Mouse (Mus musculus): ENCODE data around the gene Dmbx1.

The Dmbx1 gene

DNA sequence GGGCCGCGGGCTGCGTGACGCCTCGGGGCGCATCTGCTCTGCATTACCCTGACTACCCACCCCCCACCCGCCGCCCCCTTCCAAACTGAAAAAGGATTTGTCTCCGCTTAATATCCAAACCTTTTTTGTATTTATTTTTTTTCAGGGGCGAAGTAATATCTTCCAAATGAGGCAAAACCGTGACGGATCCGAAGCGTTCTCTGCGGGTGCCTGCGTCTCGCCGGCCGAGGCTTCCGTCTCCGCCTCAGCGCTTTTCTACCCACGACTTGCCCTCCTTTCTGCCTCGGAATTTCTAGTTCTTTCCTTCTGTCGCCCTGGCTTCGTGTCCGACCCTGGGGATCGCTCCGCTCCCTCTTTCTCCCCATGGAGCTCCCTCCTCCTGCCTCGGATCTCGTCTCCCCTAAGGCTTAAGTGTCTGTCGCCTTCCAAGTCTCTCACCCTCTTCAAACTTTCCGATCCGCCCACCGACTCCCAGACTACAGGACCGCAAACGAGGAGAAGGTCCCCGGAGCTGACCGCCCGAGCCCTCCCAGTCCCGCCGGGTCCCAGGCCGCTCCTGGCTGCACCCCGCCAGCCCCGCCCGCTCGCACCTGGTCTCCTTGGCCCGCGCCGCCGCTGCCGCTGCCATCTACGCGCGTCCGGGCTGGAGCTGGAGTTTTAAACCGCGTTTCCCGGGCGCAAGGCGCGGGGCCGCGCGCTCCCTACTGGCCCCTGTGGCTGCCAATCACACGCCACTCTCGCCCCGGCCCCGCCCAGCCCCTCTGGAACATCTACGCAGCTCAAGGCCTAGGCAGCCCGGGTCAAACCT, at the start of gene Dmbx1:
Dmbx1 (minus strand) TSS at position 632 of the 808 bp plus-strand sequence.
- peak; percentile 53 to 59 for DNase-seq

DNA sequence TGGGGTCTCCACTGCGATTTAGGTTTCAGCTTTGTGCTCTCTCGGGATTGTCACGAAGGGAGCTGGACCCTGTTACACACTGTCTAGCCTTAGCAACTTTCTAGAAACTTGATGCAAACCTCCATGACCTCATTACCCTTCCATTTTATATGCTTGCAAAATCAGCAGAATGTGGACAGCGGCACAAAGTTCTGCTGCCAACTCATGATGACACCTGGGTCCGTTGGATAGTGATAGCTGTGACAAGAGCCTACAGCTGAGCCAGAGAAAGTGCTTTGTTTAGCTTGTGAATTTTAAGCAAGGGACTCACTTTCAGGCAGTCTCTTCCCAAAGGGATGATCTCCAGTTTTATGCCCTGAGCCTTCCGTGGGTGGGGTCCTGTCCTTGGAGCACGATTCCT, 49.7 kb upstream of the Dmbx1 start:
- DNase-seq = no peak

DNA sequence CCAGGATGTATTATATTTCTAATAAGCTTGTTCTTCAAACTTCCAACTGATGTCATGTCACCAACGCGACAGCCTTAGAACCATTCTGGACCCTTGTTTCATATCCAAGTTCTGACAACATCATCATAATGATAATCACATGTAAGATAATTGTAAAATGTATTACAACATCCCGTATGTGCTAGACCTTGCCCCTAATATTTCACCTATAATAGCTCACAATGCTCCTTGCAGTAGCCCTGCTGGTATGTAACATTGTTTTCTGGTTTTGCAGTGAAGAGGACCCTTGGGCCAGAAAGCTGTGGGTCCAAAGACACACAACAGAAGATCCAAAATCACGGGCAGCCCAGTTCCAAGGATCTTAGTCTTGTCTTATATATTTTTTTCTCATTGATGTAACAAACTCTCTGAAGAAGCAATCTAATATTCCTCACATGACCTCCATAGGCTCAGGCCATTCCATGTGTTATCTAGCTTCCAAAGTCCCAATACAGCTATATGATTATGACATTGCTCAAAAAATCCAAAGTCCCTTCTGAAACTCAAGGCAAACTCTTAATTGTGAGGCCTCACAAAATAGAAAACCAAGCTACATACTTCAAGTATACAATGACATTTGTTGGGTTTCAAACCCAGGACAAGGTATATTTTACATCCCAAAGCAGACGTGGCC, 48.3 kb upstream of the Dmbx1 start:
- DNase-seq = no peak

DNA sequence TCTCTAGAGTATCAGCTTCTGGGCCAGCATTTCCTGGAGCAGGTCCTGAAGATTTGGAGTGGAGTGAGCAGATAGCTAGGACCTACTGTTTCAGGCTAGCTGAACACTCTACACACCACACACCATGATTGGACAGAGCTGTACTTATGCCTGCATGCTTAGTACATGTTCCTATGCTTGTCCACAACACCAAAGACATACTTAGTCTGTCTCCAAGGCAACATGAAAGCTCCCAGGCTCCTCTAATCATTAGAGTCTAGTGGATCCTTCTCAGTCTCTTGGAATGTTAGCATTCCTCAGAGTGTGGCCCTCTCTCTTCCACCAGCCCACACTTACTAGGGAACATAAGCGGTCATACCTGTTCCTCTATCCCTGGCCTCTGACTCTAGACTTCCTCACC, 47.7 kb upstream of the Dmbx1 start:
- no peak for DNase-seq

DNA sequence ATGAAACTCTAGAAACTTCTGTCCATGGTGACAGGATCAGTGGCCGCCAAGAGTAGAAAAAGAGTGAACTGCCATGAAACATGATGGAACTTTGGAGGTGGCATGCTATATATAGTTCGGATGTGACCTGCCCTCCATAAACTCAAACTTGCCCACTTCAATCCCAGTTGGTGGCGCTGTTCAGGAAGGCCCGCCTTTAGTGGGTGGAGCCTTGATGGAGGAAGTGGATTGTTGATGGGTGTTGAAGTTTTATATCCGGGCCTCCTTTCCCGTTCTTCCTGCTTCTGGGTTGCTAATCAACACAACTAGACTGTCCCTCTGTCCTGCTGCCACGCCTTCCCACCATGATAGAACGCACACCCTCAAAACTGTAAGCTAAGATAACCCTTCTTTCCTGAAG, 45.2 kb upstream of the Dmbx1 start:
- DNase-seq = no peak

DNA sequence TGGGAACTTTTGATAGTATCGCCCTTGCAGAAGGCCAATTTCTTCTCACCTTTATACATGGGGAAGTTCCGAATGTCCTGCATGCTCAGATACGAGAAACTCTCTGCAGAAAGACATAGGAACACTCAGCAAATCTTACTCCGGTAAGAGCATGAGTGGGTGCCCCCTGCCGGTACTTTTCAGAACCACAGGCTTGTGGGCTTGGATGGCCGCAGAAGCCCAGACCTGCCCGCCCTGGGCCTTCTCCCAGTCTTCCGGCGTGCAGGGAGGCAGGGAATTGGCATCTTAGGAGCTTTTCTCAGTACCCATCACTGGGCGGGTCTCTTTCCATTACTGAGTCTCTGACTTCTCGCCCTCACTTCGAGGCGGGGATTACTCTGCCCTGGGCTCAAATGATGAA, 44.4 kb upstream of the Dmbx1 start:
- peak; percentile 95 to 98 for DNase-seq

- DNase-seq = peak; percentile 90 to 91
These were observed 41.0 kb upstream of the Dmbx1 start for GRCm38 (mm10) chr4:115980676-115981075.

- no peak for DNase-seq
These were observed 39.7 kb upstream of the Dmbx1 start for GRCm38 (mm10) chr4:115979437-115979836.

GRCm38 (mm10) chr4:115978911-115979310, 39.2 kb upstream of the Dmbx1 start:
- no peak for DNase-seq

GRCm38 (mm10) chr4:115972543-115972942, 32.8 kb upstream of the Dmbx1 start:
- DNase-seq = no peak

GRCm38 (mm10) chr4:115964446-115964845, 24.7 kb upstream of the Dmbx1 start:
- DNase-seq = peak in 1 of 2 experiments; percentile 37

GRCm38 (mm10) chr4:115963751-115964150, 24.0 kb upstream of the Dmbx1 start:
- no peak for DNase-seq

- peak; percentile 41 to 55 for DNase-seq
These were observed 23.1 kb upstream of the Dmbx1 start for GRCm38 (mm10) chr4:115962671-115963412.

GRCm38 (mm10) chr4:115961991-115962390, 22.3 kb upstream of the Dmbx1 start:
- DNase-seq = no peak

GRCm38 (mm10) chr4:115959546-115959945, 19.8 kb upstream of the Dmbx1 start:
- no peak for DNase-seq

- no peak for DNase-seq
These were observed 15.7 kb upstream of the Dmbx1 start for GRCm38 (mm10) chr4:115955494-115955775.

DNA sequence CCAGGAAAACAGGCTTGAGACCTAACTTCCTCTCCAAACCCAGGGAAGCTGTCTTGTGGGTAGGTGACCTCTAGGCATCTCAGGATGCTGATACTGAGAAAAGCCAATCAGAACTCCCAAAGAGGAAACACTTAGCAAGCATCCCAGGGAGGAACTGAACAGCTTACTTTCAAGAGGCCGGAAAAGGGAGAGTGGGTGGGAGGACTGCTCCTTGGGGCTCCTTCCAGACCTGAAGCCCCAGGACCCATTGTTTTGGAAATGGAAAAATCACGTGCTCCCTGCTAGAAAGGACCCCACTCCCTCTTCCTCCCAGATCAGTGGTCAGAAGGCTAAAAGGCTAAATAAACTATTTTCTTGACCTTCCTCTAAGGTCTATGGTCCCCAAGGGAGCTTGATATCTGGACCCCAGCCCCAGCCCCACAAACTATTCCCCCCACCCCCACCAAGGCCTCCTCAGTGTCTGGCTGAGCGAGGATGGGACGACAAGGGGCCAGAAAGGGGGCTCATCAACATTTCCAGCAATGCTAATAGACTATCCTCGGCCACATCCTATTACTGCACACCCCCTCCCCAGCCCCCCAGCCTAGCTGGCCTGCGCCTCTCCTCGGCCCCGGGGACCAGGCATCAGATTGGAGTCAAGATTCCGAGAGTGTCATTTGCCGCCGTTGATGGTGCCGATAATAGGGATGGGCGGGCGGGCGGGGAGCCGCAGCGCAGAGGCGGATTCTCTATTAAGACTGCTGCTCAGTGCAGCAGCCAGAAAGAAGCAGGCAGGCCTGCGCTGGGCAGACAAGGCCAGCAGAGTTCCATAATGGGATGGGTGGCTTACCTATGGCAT, 15.1 kb upstream of the Dmbx1 start:
- DNase-seq = no peak

DNA sequence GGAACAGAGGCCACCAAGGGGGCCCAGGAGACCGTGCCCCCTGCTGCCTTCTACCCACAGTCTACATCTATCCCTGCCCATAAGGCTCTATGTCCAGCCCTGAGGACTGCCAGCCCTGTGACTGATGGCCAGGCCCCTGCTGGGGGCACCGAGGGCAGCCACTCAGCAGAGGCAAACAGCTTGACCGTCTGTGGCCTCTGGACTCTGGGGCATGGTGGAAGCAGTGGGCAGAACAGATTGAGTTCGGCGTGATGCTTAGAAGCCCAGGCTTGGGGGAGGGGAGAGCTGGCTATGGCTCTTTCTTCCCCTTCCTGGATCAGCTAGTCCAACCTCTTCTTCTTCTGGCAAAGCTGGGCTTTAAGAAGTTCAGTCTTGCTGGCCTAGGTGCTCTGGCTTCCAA, 13.8 kb upstream of the Dmbx1 start:
- DNase-seq = no peak

DNA sequence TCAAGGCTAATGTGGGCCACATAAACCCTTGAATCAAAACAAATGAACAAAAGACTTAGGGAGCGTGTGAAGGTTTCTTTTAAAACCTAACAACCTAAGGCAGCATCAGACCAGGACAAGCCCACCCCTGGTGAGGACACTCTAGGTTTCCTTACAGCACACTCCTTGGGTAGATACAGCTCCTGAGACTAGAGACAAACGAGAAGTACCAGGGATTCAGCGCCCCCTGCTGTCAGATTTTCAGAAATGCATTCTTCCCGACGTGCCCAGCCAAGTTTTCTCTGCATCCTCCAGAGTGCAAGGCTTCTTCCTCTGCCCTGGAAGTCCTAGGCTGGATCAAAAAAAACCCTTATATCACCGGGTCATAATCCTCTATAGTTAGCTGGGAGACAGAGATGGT, 13.0 kb upstream of the Dmbx1 start:
- DNase-seq = peak; percentile 77 to 81

DNA sequence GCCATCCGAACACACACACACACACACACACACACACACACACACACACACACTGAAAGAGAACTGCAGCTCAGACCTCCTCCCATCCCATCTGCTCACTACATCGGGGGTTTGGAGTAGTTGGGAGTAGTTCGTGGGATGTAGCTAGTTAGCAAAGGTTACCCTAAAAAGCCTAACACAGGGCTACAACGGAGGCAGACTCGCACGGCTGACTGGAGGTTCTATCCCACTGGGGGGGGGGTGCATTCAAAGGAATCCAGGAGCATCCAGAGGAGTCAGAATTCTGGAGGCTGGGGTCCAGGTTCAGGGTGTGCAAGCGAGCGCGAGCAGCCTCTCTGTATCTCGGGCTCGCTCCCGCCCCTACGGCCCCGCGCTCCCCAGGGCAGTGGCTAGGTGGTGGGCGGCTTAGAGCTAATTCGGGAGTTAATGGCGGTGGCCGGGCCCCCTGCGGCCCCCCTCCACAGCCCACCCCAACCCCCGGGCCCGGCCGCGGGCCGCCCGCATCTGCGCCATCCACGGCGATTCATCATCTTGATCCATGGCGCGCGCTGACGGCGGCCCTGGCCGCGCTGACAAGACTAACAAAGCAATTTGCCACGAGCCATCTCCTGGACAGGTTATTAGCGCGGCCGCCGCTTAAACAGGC, 4.1 kb upstream of the Dmbx1 start:
- DNase-seq = no peak

DNA sequence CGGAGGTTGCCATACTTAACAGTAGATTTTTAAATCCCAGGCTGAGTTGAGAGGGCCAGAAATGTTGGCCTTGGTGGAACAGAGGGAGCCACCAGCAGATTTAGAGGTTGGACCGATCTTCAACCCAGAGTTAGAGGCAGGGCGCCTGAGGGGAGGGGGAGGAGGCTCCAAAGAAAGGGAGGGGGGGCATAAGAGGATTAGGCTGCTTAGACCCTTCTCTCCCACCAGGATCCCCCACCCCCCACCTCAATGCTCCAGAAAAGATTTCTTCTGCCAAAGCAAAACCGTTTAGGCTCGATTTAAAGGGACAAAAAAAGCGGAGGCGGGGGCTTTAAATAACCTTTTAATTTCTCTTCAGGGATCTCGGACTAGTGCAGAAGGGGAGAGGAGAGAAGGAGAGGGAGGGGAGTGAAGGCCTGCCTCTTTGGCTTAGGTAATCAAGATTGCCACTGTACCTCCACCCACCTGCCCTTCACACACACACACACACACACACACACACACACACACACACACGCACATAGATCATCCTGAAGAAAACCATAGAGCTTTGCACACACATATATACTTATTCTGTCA, 1.6 kb upstream of the Dmbx1 start:
- no peak for DNase-seq

DNA sequence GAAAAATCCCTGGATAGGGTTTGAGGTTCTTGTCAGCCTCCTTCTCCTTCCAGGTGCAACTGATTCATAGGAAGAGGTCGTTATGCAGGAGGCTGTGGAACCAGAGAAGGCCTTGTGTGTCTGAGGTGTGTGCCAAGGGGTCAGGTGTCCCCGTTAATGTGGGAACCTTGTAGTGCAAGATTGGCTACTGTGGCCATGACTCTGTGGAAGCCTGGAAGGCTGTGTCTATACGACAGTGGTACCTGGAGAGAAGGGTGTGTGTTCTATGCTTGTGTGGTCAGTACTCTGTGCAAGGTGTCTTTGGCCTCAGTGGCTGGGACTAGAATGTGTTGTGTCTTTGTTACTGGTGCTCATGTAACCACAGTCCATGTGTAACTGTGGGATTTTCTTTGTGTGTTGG, 955 bp upstream of the Dmbx1 start:
- DNase-seq = no peak

All from cerebellum, postnatal 14 days (tissue).